Mouse (Mus musculus): ENCODE results near the gene Glt8d1.

The Glt8d1 gene

GRCm38 (mm10) chr14:31001307-31002205 is at the start of gene Glt8d1, which contains the start of gene Spcs1:
TSS of gene Glt8d1 (plus strand) at chr14:31001400.
TSS of gene Spcs1 (minus strand) at chr14:31001672.
- DNase-seq (ENCODE audit: low spot score): peak; percentile 82

- DNase-seq (ENCODE audit: low spot score): no peak
These were observed 42.7 kb upstream of the Glt8d1 start for GRCm38 (mm10) chr14:30958517-30958916.

- no peak for DNase-seq (ENCODE audit: low spot score)
These were observed 42.2 kb upstream of the Glt8d1 start for GRCm38 (mm10) chr14:30959031-30959430.

- DNase-seq (ENCODE audit: low spot score): no peak
These were observed 40.8 kb upstream of the Glt8d1 start for GRCm38 (mm10) chr14:30960366-30960765.

- DNase-seq (ENCODE audit: low spot score): no peak
These were observed 27.0 kb upstream of the Glt8d1 start for GRCm38 (mm10) chr14:30974204-30974603.

- no peak for DNase-seq (ENCODE audit: low spot score)
These were observed 25.0 kb upstream of the Glt8d1 start for GRCm38 (mm10) chr14:30976222-30976621.

- no peak for DNase-seq (ENCODE audit: low spot score)
These were observed 4.8 kb upstream of the Glt8d1 start for GRCm38 (mm10) chr14:30996417-30996816.

- no peak for DNase-seq (ENCODE audit: low spot score)
These were observed 844 bp upstream of the Glt8d1 start for GRCm38 (mm10) chr14:31000356-31000755.

- peak; percentile 32 for DNase-seq (ENCODE audit: low spot score)
These were observed 339 bp upstream of the Glt8d1 start for GRCm38 (mm10) chr14:31000816-31001306.

- no peak for DNase-seq (ENCODE audit: low spot score)
These were observed 3.3 kb downstream of the Glt8d1 start for GRCm38 (mm10) chr14:31004527-31004926.

- DNase-seq (ENCODE audit: low spot score): no peak
These were observed 5.6 kb downstream of the Glt8d1 start for GRCm38 (mm10) chr14:31006779-31007178.

- DNase-seq (ENCODE audit: low spot score): no peak
These were observed 10.4 kb downstream of the Glt8d1 start for GRCm38 (mm10) chr14:31011588-31011987.

- no peak for DNase-seq (ENCODE audit: low spot score)
These were observed 12.7 kb downstream of the Glt8d1 start for GRCm38 (mm10) chr14:31013928-31014327.

GRCm38 (mm10) chr14:31016063-31016462 is 14.9 kb downstream of the Glt8d1 start:
- no peak for DNase-seq (ENCODE audit: low spot score)

- DNase-seq (ENCODE audit: low spot score): peak; percentile 76
These were observed 16.7 kb downstream of the Glt8d1 start for GRCm38 (mm10) chr14:31017854-31018253.

- peak; percentile 97 for DNase-seq (ENCODE audit: low spot score)
These were observed 17.7 kb downstream of the Glt8d1 start, which contains the start of the genes Pbrm1 and Gnl3 for GRCm38 (mm10) chr14:31018860-31019291. TSS of gene Pbrm1 (plus strand) at chr14:31019138. TSS of gene Gnl3 (minus strand) at chr14:31019152.

- DNase-seq (ENCODE audit: low spot score): peak; percentile 85
These were observed 18.4 kb downstream of the Glt8d1 start for GRCm38 (mm10) chr14:31019331-31020205.

GRCm38 (mm10) chr14:31022579-31022978 is 21.4 kb downstream of the Glt8d1 start:
- DNase-seq (ENCODE audit: low spot score): no peak

- no peak for DNase-seq (ENCODE audit: low spot score)
These were observed 24.6 kb downstream of the Glt8d1 start for GRCm38 (mm10) chr14:31025785-31026184.

- DNase-seq (ENCODE audit: low spot score): no peak
These were observed 44.1 kb downstream of the Glt8d1 start for GRCm38 (mm10) chr14:31045296-31045695.

- DNase-seq (ENCODE audit: low spot score): no peak
These were observed 44.6 kb downstream of the Glt8d1 start for GRCm38 (mm10) chr14:31045817-31046216.
